Mouse (Mus musculus): ENCODE data around the gene Bloc1s4. TPM values are rescaled to one million over a fixed set of nuclear protein-coding genes. Genes with fewer than 3 reads are reported as not detected.

Gene Bloc1s4
- polyA plus RNA-seq, 1 experiment = 30.9 TPM

- no peak for TF ChIP-seq POLR2A (IDR thresholded peaks at IDR 0.05; ENCODE audit: control insufficient read depth, extremely low read depth, insufficient read depth, low read length, poor library complexity)
- TF ChIP-seq CTCF (IDR thresholded peaks at IDR 0.05; ENCODE audit: borderline replicate concordance, control insufficient read depth, extremely low read depth, insufficient read depth, low read length, poor library complexity) = no peak
- Histone ChIP-seq H3K4me1 (replicated peaks; ENCODE audit: control insufficient read depth, insufficient read depth, low read length) (peaks cover 11% of the 10 kb centered on the region), H3K27ac (ENCODE audit: control insufficient read depth, insufficient read depth, low read length) (no peak overlapping the region), H3K4me3 (ENCODE audit: control insufficient read depth, insufficient read depth, low read length) (no peak overlapping the region), H3K36me3 (ENCODE audit: control insufficient read depth, insufficient read depth, low read length) (no peaks in the 10 kb centered on the region), H3K27me3 (ENCODE audit: control insufficient read depth, insufficient read depth, low read length) (no peaks in the 10 kb centered on the region)
- WGBS = 89% methylated on average over 3 of the region's 3 CpGs
- DNase-seq = no peak
Measured at GRCm38 (mm10) chr5:36714832-36715231, 33.6 kb downstream of the Bloc1s4 start.

- H3K27ac ChIP-seq (ENCODE audit: control insufficient read depth, insufficient read depth, low read length) = no peak overlapping the region
- no peaks in the 10 kb centered on the region for H3K27me3 ChIP-seq (ENCODE audit: control insufficient read depth, insufficient read depth, low read length)
- 95% methylated on average over 6 of the region's 6 CpGs for WGBS
- TF ChIP-seq CTCF (IDR thresholded peaks at IDR 0.05; ENCODE audit: borderline replicate concordance, control insufficient read depth, extremely low read depth, insufficient read depth, low read length, poor library complexity) (no peak), POLR2A (IDR thresholded peaks at IDR 0.05; ENCODE audit: control insufficient read depth, extremely low read depth, insufficient read depth, low read length, poor library complexity) (no peak)
- no peak for DNase-seq
- no peaks in the 10 kb centered on the region for H3K36me3 ChIP-seq (ENCODE audit: control insufficient read depth, insufficient read depth, low read length)
- peaks cover 11% of the 10 kb centered on the region for H3K4me1 ChIP-seq (replicated peaks; ENCODE audit: control insufficient read depth, insufficient read depth, low read length)
- H3K4me3 ChIP-seq (ENCODE audit: control insufficient read depth, insufficient read depth, low read length) = no peak overlapping the region
Measured at GRCm38 (mm10) chr5:36713693-36714092, 34.8 kb downstream of the Bloc1s4 start.

DNA sequence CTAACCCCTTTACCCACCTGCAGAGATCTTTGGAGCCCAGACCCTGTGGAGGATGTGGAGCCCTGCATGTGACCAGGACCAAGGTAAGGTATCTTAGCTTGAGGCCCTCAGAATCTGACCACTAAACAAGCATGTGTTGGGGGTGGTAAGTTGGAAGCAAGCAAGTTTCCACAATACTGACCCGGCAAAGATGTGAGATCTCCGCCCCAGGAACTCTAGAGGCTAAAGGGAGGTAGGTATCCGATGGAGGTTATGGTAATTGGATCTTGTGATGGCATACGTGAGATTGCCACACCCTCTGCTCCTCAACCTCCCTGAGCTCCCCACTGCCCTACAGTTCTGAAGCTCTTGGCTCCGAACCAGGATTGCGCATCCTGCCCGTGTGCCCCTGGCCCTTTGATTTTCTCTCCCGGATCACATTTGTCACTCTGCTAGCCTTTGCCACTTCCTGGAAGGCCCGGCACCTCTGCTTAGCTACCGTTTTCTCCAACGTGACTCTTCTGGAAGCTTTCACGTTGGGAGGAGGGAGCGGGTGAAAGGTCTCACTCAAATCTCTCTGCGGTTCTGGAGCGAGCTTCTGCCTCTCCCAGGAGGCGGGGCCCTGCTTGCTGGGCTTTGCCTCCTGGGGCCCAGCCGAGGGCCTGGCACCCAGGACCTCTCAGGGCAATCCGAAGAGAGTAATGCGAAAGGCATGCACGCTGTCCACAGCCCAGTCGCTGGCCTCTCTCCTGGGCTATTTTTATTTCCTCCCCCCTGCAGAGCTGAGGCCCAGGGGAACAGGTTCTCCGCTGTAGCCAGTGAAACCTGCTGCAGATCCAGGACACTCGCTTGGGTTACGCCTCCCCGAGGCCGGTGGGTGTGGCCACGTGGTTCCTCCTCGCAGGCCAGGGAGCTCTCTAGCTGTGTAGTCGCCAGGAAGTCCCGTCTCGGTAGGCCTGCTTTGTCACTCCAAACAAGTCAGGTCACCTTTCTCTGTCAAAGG is 35.6 kb downstream of the Bloc1s4 start:
- Histone ChIP-seq H3K27me3 (ENCODE audit: control insufficient read depth, insufficient read depth, low read length) (no peaks in the 10 kb centered on the region), H3K4me1 (replicated peaks; ENCODE audit: control insufficient read depth, insufficient read depth, low read length) (peaks cover 11% of the 10 kb centered on the region), H3K4me3 (ENCODE audit: control insufficient read depth, insufficient read depth, low read length) (peak overlapping the region; percentile 33), H3K27ac (ENCODE audit: control insufficient read depth, insufficient read depth, low read length) (no peak overlapping the region), H3K36me3 (ENCODE audit: control insufficient read depth, insufficient read depth, low read length) (no peaks in the 10 kb centered on the region)
- peak; percentile 80 for DNase-seq
- TF ChIP-seq CTCF (IDR thresholded peaks at IDR 0.05; ENCODE audit: borderline replicate concordance, control insufficient read depth, extremely low read depth, insufficient read depth, low read length, poor library complexity) = 0 out of 2 replicates have a peak, but pooled peaks have one; percentile 18
- TF ChIP-seq POLR2A (IDR thresholded peaks at IDR 0.05; ENCODE audit: control insufficient read depth, extremely low read depth, insufficient read depth, low read length, poor library complexity) = no peak
- WGBS = 14% methylated on average over 31 of the region's 31 CpGs

- Histone ChIP-seq H3K27ac (ENCODE audit: control insufficient read depth, insufficient read depth, low read length) (no peak overlapping the region), H3K4me3 (ENCODE audit: control insufficient read depth, insufficient read depth, low read length) (no peak overlapping the region), H3K36me3 (ENCODE audit: control insufficient read depth, insufficient read depth, low read length) (no peaks in the 10 kb centered on the region), H3K4me1 (replicated peaks; ENCODE audit: control insufficient read depth, insufficient read depth, low read length) (peaks cover 11% of the 10 kb centered on the region), H3K27me3 (ENCODE audit: control insufficient read depth, insufficient read depth, low read length) (no peaks in the 10 kb centered on the region)
- no peak for DNase-seq
- 89% methylated on average over 5 of the region's 5 CpGs for WGBS
- TF ChIP-seq CTCF (IDR thresholded peaks at IDR 0.05; ENCODE audit: borderline replicate concordance, control insufficient read depth, extremely low read depth, insufficient read depth, low read length, poor library complexity) (no peak), POLR2A (IDR thresholded peaks at IDR 0.05; ENCODE audit: control insufficient read depth, extremely low read depth, insufficient read depth, low read length, poor library complexity) (no peak)
Measured at GRCm38 (mm10) chr5:36711863-36712262, 36.6 kb downstream of the Bloc1s4 start.

DNA sequence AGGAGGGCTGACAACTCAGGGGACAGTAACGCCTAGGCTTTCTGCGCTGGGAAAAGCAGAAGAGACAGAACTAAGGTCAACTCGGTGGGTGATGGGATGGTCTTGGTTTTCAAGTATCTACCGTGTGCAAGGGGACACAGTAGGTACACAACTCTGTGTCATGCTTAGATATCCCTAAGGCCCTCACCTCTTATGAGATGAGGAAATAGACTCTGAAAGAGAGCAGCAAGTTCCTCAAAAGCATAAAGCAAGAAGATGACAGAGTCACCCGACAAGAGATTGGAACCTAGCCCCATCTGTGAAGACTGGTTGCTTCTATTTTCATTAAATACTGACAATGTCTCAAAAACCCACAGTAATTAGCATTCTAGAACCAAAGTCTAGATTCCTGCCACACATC is 42.7 kb downstream of the Bloc1s4 start:
- no peak overlapping the region for H3K4me3 ChIP-seq (ENCODE audit: control insufficient read depth, insufficient read depth, low read length)
- no peaks in the 10 kb centered on the region for H3K27me3 ChIP-seq (ENCODE audit: control insufficient read depth, insufficient read depth, low read length)
- DNase-seq = no peak
- H3K27ac ChIP-seq (ENCODE audit: control insufficient read depth, insufficient read depth, low read length) = no peak overlapping the region
- WGBS = 74% methylated on average over 5 of the region's 5 CpGs
- H3K36me3 ChIP-seq (ENCODE audit: control insufficient read depth, insufficient read depth, low read length) = no peaks in the 10 kb centered on the region
- TF ChIP-seq POLR2A (IDR thresholded peaks at IDR 0.05; ENCODE audit: control insufficient read depth, extremely low read depth, insufficient read depth, low read length, poor library complexity) (no peak), CTCF (IDR thresholded peaks at IDR 0.05; ENCODE audit: borderline replicate concordance, control insufficient read depth, extremely low read depth, insufficient read depth, low read length, poor library complexity) (no peak)
- no peaks in the 10 kb centered on the region for H3K4me1 ChIP-seq (replicated peaks; ENCODE audit: control insufficient read depth, insufficient read depth, low read length)

DNA sequence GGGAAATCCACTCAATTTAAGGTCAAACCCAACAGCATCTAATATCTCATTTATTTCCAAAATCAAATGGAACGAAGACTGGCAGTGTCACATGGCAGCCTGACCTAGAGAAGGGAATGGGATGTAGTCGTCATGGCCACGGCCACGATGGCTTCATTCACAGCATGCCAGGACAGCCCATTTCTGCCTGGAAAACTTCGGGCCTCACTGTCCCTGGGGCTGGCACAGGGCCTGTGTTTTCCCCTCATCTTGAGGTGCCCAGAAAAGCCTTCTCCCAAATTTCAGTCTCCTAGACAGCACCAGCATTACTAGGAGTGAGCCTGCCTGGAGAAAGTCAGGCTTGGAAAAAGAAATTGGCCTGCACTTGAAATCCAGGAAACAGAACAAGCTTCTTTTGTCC is 43.1 kb downstream of the Bloc1s4 start:
- TF ChIP-seq CTCF (IDR thresholded peaks at IDR 0.05; ENCODE audit: borderline replicate concordance, control insufficient read depth, extremely low read depth, insufficient read depth, low read length, poor library complexity) (no peak), POLR2A (IDR thresholded peaks at IDR 0.05; ENCODE audit: control insufficient read depth, extremely low read depth, insufficient read depth, low read length, poor library complexity) (no peak)
- no peak overlapping the region for H3K4me3 ChIP-seq (ENCODE audit: control insufficient read depth, insufficient read depth, low read length)
- no peak for DNase-seq
- no peaks in the 10 kb centered on the region for H3K4me1 ChIP-seq (replicated peaks; ENCODE audit: control insufficient read depth, insufficient read depth, low read length)
- no peaks in the 10 kb centered on the region for H3K27me3 ChIP-seq (ENCODE audit: control insufficient read depth, insufficient read depth, low read length)
- no peak overlapping the region for H3K27ac ChIP-seq (ENCODE audit: control insufficient read depth, insufficient read depth, low read length)
- WGBS = 91% methylated on average over 5 of the region's 5 CpGs
- H3K36me3 ChIP-seq (ENCODE audit: control insufficient read depth, insufficient read depth, low read length) = no peaks in the 10 kb centered on the region
